Mouse (Mus musculus) midbrain, embryonic 13.5 days (tissue): Measurements from ENCODE around the gene Dhx29. TPM values are rescaled to one million over a fixed set of nuclear protein-coding genes. Genes with fewer than 3 reads are reported as not detected.
"Not testable (repeated sequence)": the region's sequence is repeated elsewhere in the genome, so short reads cannot be mapped to it uniquely, and the experiment has no call there.

ENCODE experiments used
- ATAC-seq: fragments of 200-750 bp; cut with Nextera tagmentation; 2 replicates; pipeline ENCODE4 v1.8.0; 2017; ENCODE audit warnings: mild to moderate bottlenecking, moderate TSS enrichment, moderate library complexity
- H3K27ac ChIP-seq: fragments of 300-500 bp; sonication (generic); 2 replicates; pipeline ENCODE4 v1.5.1; 2015; ENCODE audit warnings: inconsistent platforms, mild to moderate bottlenecking, moderate library complexity
- H3K27me3 ChIP-seq: fragments of 300-500 bp; sonication (generic); 2 replicates; pipeline ENCODE4 v1.6.1; 2015; ENCODE audit warnings: mild to moderate bottlenecking, inconsistent platforms
- H3K36me3 ChIP-seq: fragments of 300-500 bp; sonication (generic); 2 replicates; pipeline ENCODE4 v1.6.1; 2015; ENCODE audit warnings: mild to moderate bottlenecking, inconsistent platforms
- H3K4me1 ChIP-seq: fragments of 300-500 bp; sonication (generic); replicated peaks from 2 replicates; pipeline ENCODE4 v1.6.1; 2015; ENCODE audit warnings: inconsistent platforms
- H3K4me2 ChIP-seq: fragments of 300-500 bp; sonication (generic); replicated peaks from 2 replicates; pipeline ENCODE4 v1.6.1; 2015; ENCODE audit warnings: moderate library complexity, mild to moderate bottlenecking, inconsistent platforms
- H3K4me3 ChIP-seq: fragments of 300-500 bp; sonication (generic); replicated peaks from 2 replicates; pipeline ENCODE4 v1.5.1; 2015; ENCODE audit warnings: mild to moderate bottlenecking, inconsistent platforms
- H3K9ac ChIP-seq: fragments of 300-500 bp; sonication (generic); replicated peaks from 2 replicates; pipeline ENCODE4 v1.6.1; 2015; ENCODE audit warnings: mild to moderate bottlenecking, inconsistent platforms
- H3K9me3 ChIP-seq: fragments of 300-500 bp; sonication (generic); 2 replicates; pipeline ENCODE4 v1.6.1; 2016; ENCODE audit warnings: mild to moderate bottlenecking, inconsistent platforms
- WGBS: fragments of 180-500 bp; shearing (Covaris S2); methylation state at CpG from one replicate; pipeline ENCODE4 v1.1.7; 2015; 5-methylcytosine and 5-hydroxymethylcytosine counted together
- polyA plus RNA-seq: library from polyadenylated mRNA; unstranded; fragments of >200 nt; fragmentation: Nextera tagmentation; extraction: Ambion mirVana; gene quantifications from 2 replicates; pipeline ENCODE4 v1.2.1, GENCODE M21; 2015

Gene Dhx29
- polyA plus RNA-seq, 1 experiment from 2014 or later: 32.1 TPM

DNA sequence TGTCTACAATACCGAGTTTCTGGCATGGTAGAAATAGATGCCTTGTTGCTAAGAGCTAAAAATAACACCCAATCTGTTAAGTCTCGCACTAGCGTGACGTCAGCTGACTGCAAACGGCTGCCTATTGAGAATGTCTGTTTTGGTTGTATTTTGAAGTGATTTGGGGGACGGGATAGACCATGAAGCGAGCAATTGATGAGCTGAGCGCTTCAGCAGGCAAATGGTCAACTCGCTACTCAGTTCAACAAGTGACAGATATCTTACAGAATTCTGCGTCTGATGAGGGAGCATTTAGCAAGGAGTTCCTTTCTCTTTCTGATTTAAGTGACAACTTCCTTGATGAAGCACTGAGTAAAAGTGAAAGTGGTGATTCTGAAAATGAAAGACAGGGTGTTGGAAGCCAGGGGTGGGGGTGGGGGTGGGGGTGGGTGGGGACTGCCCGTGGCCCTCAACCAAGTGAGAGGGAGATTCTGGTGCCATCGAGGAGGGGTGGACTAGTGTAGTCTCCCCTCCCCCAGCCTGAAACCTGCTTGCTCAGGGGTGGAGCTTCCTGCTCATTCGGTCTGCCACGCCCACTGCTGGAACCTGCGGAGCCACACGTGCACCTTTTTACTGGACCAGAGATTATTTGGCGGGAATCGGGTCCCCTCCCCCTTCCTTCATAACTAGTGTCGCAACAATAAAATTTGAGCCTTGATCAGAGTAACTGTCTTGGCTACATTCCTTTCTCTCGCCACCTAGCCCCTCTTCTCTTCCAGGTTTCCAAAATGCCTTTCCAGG, 86.1 kb downstream of the Dhx29 start:
- not testable (repeated sequence) for H3K36me3 ChIP-seq, H3K27me3 ChIP-seq, H3K27ac ChIP-seq, H3K9me3 ChIP-seq, ATAC-seq, H3K4me1 ChIP-seq, H3K4me3 ChIP-seq, H3K4me2 ChIP-seq, H3K9ac ChIP-seq
- 65% methylated on average over 19 of the region's 20 CpGs for WGBS

Other genes starting within 250 kb of the Dhx29 start
- 35.3 and 39.6 TPM in 2 replicates for gene Plpp1, start 126.7 kb upstream of the Dhx29 start, polyA plus RNA-seq
- 73.2 and 76.6 TPM in 2 replicates for gene Mtrex, start 56 bp upstream of the Dhx29 start, polyA plus RNA-seq
- 0.66 and 2.4 TPM in 2 replicates for gene Ccno, start 60.3 kb downstream of the Dhx29 start, polyA plus RNA-seq
- 0.35 and 0.89 TPM in 2 replicates for gene Mcidas, start 66.4 kb downstream of the Dhx29 start, polyA plus RNA-seq
- 0.35 and 0.50 TPM in 2 replicates for gene Cdc20b, start 107.7 kb downstream of the Dhx29 start, polyA plus RNA-seq
- 65.2 and 68.5 TPM in 2 replicates for gene Gpx8, start 119.0 kb downstream of the Dhx29 start, polyA plus RNA-seq
- gene Gzma, start 173.5 kb downstream of the Dhx29 start, polyA plus RNA-seq: not detected in 2 replicates